Mouse (Mus musculus) brain, embryonic 14.5 days (tissue): ENCODE measurements around the gene Chmp5. TPM values are rescaled to one million over a fixed set of nuclear protein-coding genes. Genes with fewer than 3 reads are reported as not detected.

Experiments
- DNase-seq: peaks from one replicate; pipeline ENCODE4 v3.0.0-alpha.2; 2011; ENCODE audit warnings: low read depth
- CTCF ChIP-seq: fragments of 200-500 bp; IDR thresholded peaks from 2 replicates; pipeline ENCODE4 v1.5.1; 2012; ENCODE audit warnings: inconsistent platforms, mild to moderate bottlenecking, moderate library complexity, borderline replicate concordance; ENCODE audit not compliant: insufficient read depth, insufficient read length; ENCODE audit errors: extremely low read depth
- POLR2A ChIP-seq: fragments of 200-500 bp; IDR thresholded peaks from 2 replicates; pipeline ENCODE4 v1.6.1; 2012; ENCODE audit warnings: mild to moderate bottlenecking, inconsistent platforms, borderline replicate concordance; ENCODE audit not compliant: poor library complexity, insufficient read depth, insufficient read length, severe bottlenecking; ENCODE audit errors: extremely low read depth
- polyA plus RNA-seq: library from polyadenylated mRNA; depleted of rRNA; stranded (reverse); fragments of >200 nt; gene quantifications from 2 replicates; pipeline ENCODE4 v1.2.3, GENCODE M21; 2012; rRNA removed

Chmp5 gene
- 94.0 and 97.4 TPM in 2 replicates for polyA plus RNA-seq

DNA sequence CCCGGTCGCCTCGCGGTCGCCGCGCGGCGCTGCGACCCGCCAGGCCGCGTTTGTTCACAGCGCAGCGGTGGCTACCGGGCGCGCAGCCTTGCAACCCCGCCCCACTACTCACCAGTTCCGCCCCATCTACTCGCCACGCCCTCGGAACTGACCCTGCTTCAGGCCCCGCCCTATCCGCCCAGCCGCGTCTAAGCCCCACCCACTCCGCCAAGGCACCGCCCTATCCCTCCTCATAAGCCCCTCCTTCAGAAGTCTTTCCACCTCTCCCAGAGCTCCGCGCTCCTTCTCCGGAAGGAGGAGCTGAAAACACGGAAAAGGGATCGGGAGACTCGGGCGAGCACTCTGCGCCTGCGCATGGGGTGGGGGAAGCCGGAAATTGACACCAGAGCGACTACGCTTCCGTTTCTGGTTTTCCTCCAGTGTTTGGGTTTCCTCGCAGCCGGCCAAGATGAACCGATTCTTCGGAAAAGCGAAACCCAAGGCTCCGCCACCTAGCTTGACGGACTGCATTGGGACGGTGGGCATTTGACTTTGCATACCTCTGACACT lies at the start of gene Chmp5, which contains the start of gene Bag1:
Gene Chmp5 (plus strand): TSS at position 248 of the 549 bp plus-strand sequence.
Gene Bag1 (minus strand): TSS at position 135 of the 549 bp plus-strand sequence.
- TF ChIP-seq CTCF (no peak), POLR2A (peak; percentile 97)
- peak; percentile 100 for DNase-seq

GRCm38 (mm10) chr4:40898476-40899044 lies 49.6 kb upstream of the Chmp5 start:
- TF ChIP-seq POLR2A (no peak), CTCF (no peak)

DNA sequence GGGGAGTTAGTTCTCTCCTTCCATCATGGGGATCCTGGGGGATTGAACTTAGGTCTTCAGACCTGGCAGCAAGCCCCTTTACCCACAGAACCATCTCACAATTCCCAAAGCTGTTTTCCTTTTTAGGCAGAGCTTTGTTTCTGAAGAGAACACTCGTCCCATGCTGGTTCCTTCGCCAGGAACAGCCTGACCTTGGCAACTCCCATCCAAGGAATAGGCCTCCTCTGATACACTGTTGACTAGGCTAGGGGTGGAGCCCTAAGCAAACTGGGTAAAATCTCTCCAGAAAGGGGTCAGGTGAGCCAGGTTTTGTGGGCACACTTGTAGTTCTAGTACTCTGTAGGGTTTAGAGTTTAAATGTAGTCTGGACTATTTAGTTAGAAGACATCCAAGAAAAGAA lies 48.9 kb upstream of the Chmp5 start:
- no peak for DNase-seq
- no peak for TF ChIP-seq CTCF

More at GRCm38 (mm10) chr4:40898476-40899044, 49.6 kb upstream of the Chmp5 start:
- DNase-seq: no peak

DNA sequence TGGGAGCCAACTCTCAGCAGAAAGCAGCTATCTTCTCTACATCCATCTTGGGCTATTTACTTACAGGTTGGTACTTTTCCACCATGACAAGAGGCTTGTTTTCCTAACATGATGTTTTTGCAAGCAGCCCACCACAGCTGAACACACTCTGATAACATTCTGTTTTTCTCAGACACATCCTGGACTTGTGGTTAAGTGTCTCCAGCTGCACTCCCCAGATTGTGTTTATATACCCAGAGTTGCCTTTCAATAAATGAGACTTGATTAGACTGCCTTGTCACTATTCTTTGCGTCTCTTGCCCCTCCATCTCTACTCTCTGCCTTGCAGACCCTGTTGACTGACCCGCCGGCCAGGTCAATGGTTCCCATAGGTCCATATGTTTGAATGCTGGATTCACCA lies 48.1 kb upstream of the Chmp5 start:
- TF ChIP-seq CTCF (no peak), POLR2A (no peak)

DNA sequence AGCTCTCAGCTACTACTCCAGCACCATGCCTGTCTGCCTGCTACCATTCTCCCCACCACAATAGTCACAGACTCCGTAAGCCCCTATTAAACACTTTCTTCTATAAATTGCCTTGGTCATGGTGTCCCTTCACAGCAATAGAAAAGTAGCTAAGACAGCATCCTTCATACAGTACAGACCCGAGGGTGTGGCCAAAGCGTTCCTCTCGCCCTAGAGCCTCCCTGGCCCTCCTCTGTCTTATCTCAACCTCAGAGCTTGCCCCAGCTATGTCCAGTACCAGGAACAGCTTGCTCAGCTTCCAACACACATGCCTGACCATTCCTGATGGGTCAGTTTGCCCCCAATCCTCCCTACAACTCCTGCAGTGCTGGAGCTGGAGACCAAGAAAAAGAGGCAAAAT lies 47.6 kb upstream of the Chmp5 start:
- no peak for TF ChIP-seq POLR2A
- TF ChIP-seq CTCF: no peak

More for the DNA sequence above, 48.1 kb upstream of the Chmp5 start:
- DNase-seq: no peak

GRCm38 (mm10) chr4:40906298-40906697 lies 41.9 kb upstream of the Chmp5 start:
- no peak for TF ChIP-seq POLR2A
- no peak for TF ChIP-seq CTCF
- DNase-seq: peak; percentile 49

More for the DNA sequence above, 47.6 kb upstream of the Chmp5 start:
- no peak for DNase-seq

GRCm38 (mm10) chr4:40908261-40908969 lies 39.8 kb upstream of the Chmp5 start:
- TF ChIP-seq POLR2A: no peak
- no peak for TF ChIP-seq CTCF
- DNase-seq: peak; percentile 64

DNA sequence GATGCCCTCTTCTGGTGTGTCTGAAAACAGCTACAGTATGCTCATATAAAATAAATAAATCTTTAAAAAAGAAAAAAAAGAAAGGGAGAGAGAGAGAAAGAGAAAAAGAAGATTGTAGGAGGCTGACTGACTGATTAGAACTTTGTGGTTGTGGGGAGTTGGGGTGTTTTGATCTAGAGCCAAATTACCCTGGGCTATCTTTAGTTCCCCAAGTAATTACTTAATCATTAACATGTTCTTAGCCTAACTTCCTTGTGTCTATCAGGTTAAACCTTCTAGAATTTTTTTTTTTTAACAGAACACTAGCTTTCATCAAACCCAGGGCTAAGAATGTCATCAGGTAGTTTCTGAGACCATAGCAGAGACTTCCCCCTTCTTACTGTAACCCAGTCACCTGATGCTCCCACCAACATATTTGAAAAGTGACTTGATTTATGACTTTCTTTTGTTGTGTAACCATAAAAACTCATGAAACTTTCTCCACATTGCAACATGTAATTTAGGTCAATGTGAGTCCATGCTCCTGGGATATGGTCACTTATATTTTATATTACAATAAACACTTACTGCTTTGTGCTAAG lies 33.8 kb upstream of the Chmp5 start:
- TF ChIP-seq POLR2A (no peak), CTCF (no peak)
- DNase-seq: no peak

- TF ChIP-seq CTCF (no peak), POLR2A (no peak)
- no peak for DNase-seq
These were observed 32.3 kb upstream of the Chmp5 start for GRCm38 (mm10) chr4:40915947-40916346.

DNA sequence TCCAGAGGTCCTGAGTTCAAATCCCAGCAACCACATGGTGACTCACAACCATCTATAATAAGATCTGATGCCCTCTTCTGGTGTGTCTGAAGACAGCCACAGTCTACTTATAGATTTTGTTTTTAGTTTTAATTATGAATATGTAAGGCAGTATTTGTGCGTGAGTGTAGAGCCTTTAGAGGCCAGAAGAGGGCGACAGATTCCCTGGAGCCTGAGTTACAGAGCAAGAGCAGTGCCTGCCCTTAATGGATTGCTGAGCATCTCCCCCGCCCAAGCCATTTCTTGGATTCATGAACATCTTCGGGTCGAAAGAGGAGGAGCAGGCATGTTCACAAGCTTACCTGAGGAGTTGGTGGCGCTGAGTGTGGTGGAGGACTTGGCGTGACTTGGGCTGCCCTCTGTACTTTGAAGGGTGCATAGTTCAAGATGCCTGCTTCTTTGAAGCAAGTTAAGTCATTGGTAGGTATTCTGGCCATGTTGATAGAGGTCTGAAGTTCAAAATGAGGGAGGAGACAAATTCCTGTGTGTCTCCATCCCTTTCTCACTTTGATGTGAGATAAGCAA lies 31.5 kb upstream of the Chmp5 start:
- no peak for TF ChIP-seq CTCF
- TF ChIP-seq POLR2A: no peak
- DNase-seq: no peak

GRCm38 (mm10) chr4:40919785-40920184 lies 28.4 kb upstream of the Chmp5 start, which contains the start of gene Spink4:
TSS of gene Spink4 (plus strand) at chr4:40920052.
- TF ChIP-seq CTCF: no peak
- TF ChIP-seq POLR2A: no peak
- DNase-seq: no peak
